Mouse (Mus musculus) heart, postnatal 10 days (tissue): ENCODE measurements at regions not wholly inside any gene's neighbourhood (a gene's known extent, or its start where the extent isn't known, plus 50 kb on each side); places are given as distances from the start of the nearest gene placed in this dataset.
A peak's percentile ranks its signal among the peaks of the same experiment; 100 is the strongest.

Source experiments
- DNase-seq, 2 experiments: peaks; one replicate each; pipeline ENCODE4 v3.0.0; 2021
- intact Hi-C: fragments of 180-260 bp; cut with DNase I; formaldehyde crosslinking; loops from one replicate; pipeline ENCODE4 v1.15.1; 2025

- no peak for DNase-seq
- intact Hi-C loops, result no loop called here
Observed at GRCm38 (mm10) chr10:116726031-116726430, 144.7 kb upstream of the Cnot2 start.

DNA sequence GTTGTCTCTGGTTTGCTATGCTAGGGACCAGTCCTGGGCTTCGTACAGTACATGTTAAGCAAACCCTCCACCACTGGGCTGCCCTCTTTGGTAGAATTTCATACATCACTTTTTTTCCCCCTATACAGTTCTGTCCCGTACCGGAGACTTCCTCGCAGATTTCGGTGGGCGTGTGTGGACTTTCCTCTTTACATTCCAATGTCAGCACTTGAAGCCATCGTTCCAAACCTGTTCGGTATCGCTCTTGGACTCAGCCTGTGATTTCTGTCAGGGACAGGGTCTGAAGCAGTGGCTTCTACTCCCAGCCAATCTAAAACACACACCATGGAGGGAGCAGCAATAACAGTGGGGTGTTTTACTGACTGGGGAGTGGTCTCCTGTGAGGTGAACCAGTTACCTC, 140.7 kb upstream of the Cnot2 start:
- intact Hi-C loops, result no loop called here
- no peak for DNase-seq

- intact Hi-C loops, result no loop called here
- no peak for DNase-seq
Observed at GRCm38 (mm10) chr10:116719616-116720015, 138.3 kb upstream of the Cnot2 start.

DNA sequence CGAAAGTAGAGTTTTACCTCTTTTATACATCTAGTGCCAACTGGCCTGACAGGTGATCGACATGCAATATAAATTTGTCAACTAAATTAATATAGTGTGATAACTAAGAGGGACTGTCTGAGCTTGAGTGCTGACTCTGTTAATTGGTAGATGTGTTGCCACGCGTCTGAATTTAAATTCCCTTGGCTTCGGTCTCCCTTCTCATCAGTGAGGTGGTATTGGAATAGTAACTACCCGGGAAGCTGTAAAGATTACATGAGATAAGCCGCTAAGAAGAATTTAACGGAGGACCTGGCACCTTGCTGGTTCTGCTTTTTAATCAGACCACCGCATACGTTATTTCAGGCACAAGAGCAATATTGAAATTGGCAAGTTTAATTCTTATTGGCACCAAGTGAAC, 136.7 kb upstream of the Cnot2 start:
- DNase-seq, result no peak
- intact Hi-C loops, result no loop called here

- intact Hi-C loops, result no loop called here
- no peak for DNase-seq
Observed at GRCm38 (mm10) chr10:116717017-116717643, 135.8 kb upstream of the Cnot2 start.

DNA sequence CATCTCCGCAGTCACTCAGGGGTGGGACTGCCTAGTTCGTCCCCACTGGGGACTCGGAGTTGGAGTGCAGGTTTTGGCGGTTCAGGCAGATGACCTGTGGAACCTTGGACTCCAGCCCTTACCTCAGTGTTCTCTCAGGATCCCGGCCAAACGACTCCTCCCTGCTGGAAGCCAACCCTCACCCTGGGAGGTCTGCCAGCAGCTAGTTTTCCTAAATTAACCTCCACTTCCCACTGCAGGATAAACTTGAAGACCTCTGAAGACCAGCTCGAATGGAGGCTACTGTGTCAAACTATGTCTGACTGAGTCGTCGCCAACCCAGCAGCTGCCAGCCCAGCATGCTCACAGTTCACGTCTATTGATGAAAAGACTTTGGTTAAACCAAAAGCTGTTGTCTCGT, 132.1 kb upstream of the Cnot2 start:
- DNase-seq, result peak; percentile 85 to 91
- intact Hi-C loops, result no loop called here

GRCm38 (mm10) chr10:116707025-116707424, 125.7 kb upstream of the Cnot2 start:
- intact Hi-C loops, result no loop called here
- no peak for DNase-seq

DNA sequence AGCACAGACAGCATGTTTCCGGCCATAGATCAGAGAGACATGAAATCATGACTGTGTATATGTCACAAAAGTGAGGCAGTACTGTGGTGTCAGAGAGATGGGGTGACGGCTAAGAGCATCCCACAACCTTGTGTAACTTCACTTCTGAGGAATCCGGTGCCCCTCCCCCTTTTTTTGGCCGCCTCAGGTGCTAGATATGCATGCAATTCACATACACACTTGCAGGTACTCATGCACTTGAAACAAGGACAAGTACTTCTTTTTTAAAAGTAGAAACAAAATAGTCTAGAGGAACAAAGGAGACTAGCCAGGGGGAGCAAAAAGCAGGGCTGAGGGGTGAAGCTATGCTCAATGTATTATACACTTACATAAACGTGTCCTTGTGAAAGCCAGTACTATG, 120.0 kb upstream of the Cnot2 start:
- intact Hi-C loops, result no loop called here

DNA sequence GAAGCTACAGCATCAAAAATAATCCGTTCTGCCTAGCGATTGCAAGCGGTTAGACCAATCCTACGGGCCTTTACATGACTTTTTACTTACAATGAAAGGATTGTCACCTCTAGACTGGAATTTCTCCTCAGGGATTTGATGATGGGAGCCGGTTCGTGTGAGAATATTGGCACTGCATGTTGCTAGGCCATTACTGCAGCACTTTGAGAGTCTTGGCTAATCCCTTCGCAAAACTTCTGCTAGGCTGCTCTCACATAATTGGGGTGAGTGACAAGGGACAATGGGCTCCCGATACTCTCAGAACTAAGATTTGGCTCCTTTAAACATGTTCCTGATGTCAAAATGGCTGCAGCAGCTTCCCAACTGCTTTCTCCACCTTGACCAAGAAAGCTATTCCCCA, 118.4 kb upstream of the Cnot2 start:
- no peak for DNase-seq
- intact Hi-C loops, result no loop called here

More for the DNA sequence above, 120.0 kb upstream of the Cnot2 start:
- DNase-seq, result no peak

- DNase-seq, result no peak
- intact Hi-C loops, result no loop called here
Observed at GRCm38 (mm10) chr10:116697628-116698316, 116.5 kb upstream of the Cnot2 start.

DNA sequence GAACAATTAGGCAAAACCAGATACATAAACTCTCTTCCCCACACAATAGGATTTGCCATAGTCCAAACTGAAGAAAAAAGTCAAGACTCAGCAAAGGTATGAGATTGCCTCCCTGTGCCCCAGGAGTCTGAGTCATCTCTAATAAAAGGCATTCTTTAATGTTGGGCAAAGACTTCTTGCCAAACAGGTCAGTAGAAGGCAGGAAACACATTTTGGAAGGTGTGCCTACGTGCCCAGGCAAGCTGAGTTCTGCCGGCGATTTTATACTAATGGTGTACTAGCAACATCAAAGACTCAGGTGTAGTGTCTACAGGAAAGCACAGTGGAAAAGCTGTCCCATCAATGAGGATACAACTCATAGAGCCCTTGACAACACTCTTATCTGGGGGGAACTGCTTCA, 112.5 kb upstream of the Cnot2 start:
- intact Hi-C loops, result no loop called here
- DNase-seq, result no peak

GRCm38 (mm10) chr10:116686741-116687140, 105.4 kb upstream of the Cnot2 start:
- intact Hi-C loops, result no loop called here
- peak in 1 of 2 experiments; percentile 4 for DNase-seq

GRCm38 (mm10) chr10:116683374-116683773, 102.1 kb upstream of the Cnot2 start:
- no peak for DNase-seq
- intact Hi-C loops, result no loop called here

DNA sequence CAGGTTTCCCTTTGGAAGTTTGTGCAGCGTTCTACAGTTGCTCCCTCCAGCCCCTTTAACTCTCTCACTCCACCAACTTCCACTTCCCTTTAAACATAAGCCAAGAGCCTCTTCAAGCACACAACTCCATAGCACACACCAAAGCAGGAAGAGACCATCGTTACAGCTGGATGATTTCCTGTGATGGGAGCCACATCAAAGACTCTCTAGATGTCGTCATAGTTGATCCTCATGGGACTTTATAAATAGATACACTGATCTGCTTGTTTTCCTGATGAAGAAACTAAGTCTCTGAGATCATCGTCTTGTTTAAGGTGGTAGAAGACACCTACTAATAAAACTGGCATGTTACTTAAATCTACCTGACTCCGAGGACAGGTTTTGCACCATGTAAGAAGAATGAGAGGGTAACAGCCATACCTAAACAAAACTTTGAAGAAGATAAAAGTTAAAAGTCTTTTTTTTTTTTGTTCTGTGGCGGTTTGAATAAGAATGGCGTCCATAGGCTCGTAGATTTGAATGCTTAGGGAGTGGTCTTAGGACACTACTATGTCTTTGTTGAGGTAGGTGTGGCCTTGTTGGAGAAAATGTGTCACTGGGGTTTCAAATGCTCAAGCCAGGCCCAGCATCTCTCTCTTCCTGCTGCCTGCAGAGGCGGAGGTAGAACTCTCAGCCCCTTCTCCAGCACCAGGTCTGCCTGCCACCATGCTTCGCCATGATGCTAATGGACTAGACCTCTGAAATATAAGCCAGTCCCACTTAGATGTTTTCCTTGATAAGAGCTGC, 97.8 kb upstream of the Cnot2 start:
- DNase-seq, result no peak
- intact Hi-C loops, result no loop called here

DNA sequence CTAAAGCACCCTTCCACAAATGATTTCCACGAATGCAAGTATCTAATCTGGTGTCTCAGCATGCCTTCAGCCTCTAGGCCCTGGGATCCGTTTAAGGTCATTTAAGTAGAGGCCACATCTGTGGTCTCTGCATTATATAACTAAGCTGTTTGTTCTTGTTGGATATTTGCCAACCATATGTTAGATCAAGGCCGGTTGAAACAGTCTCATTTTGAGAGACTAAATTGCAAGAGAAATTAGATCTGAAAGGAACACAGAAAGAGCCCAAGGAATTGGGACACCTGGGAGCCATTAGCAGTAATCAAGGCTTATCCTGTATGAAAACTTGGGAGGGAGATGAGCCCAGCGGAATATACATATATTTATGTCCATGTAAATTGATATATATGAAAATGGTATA, 96.6 kb upstream of the Cnot2 start:
- DNase-seq, result no peak
- intact Hi-C loops, result no loop called here

DNA sequence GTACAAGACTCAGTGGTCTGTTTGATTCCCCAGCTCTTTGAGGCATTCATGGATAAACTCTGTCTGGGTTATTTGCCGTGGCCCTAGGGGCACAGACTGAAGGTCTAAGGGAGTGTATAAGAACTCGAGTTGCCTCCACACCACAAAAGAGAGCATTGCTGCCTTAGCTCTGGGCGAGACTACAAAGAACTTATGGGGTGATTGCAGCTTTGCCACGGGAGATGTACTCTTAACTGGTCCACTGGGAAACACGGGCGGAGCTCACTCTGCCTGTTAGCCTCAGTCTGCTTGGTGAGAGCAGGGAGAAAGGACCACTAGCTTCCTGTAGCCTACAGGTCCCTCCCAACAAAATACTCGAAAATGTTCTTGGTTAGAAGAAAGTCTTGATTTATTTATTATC, 93.9 kb upstream of the Cnot2 start:
- intact Hi-C loops, result no loop called here
- DNase-seq, result no peak

DNA sequence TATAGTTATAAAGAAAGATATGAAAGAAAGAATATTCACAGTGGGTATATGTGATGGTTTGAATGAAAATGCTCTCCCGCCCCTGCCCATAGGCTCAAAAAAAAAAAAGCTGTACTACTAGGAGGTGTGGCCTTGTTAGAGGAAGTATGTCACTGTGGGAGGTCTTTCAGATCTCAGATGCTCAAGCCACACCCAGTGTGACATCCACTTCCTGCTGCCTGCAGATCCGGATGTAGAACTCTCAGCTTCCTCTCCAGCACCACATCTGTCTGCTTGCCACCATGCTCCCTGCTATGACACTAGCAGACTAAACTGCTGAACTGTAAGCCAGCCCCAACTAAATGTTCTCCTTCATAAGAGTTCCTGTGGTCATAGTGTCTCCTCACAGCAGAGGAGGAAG, 93.0 kb upstream of the Cnot2 start:
- no peak for DNase-seq
- intact Hi-C loops, result no loop called here

- intact Hi-C loops, result no loop called here
- no peak for DNase-seq
Observed at GRCm38 (mm10) chr10:116658162-116658962, 77.1 kb upstream of the Cnot2 start.

GRCm38 (mm10) chr10:116655891-116656290, 74.6 kb upstream of the Cnot2 start:
- no peak for DNase-seq
- intact Hi-C loops, result no loop called here

DNA sequence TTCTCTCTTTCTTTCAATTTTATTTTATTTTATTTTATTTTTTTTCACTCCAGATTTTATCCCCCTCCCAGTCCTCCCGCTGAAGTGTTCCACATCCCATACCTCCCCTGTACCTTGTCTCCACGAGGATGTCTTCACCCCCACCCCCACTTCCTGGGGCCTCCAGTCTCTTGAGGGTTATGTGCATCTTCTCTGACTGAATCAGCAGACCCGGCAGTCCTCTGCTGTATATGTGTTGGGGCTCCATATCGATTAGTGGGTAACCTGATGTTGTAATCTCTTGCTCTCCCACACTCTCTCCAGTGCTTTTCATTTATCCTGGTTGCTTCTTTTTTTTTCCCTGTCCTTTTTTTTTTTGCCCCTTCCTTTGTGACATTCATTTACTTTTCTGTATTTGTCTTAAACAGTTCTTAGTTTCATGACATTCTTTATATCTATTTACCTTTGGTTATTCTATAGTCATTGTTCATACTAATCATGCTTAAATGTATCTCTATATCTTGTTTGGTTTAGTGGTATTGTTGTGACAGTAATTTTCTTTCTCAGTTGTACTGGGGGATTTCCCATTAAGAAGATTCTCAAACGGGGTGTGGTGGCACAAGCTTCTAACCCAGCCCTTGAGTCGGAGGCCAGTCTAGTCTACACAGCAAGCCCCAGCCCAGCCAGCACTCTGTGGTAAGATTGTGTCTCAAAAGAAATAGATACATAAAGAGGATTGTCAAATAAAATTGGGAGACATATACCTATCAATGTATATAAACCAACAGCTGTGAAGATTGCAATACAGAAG, 73.9 kb upstream of the Cnot2 start:
- intact Hi-C loops, result no loop called here
- DNase-seq, result no peak
